In the genomic region with DNA sequence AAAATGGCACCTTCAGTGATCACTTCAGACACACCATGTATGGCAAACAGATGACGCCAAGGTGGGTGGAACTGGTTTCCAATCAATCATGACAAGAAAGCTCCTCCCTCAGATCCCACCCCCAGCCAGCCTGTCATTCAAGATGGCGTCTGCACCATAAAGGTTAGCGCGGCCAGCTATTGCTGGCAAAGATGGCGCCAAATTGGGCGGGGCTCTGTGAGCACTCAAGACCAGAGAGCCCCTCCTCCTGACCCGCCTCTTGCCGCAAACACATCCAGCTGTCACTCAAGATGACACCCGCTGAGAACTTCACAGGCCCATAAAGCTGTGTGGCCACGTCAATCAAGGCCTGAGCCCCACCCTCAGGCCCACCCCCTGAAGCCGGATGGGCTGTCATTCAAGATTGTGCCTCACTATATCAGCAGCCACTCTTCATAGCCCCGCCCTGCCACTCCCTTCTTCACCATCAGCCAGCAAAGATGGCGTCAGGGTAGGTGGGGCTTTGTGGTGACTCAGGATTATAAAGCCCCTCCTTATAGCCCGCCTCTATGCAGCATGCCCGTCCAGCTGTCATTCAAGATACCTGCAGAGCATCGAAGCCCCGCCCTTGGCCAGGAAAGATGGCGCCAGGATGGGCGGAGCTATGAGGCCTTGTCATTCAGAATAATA, we compare ENCODE assay signal across 9 mouse cellular contexts. TPM values are rescaled to one million over a fixed set of nuclear protein-coding genes. Genes with fewer than 3 reads are reported as not detected.
DNase-seq lines count a peak whose midpoint lies in the region; ATAC-seq lines count a peak whose summit lies in the region.
"Had no signal": no experiment of that assay in that cellular context is flagged by ENCODE, and none has a peak within 500 bp of the region (broad histone marks: within the 10 kb centered on the region; RNA-seq: fewer than 3 reads in every experiment).

No protein-coding gene starts in this region.

- no peaks in the 10 kb centered on the region for H3K4me1 ChIP-seq in forebrain, embryonic 16.5 days (replicated peaks; ENCODE audit: control insufficient read depth, insufficient read depth, low read length)
- no peaks in the 10 kb centered on the region for H3K4me1 ChIP-seq in liver, embryonic 15.5 days (replicated peaks)

- peaks cover 3% of the 10 kb centered on the region for H3K36me3 ChIP-seq in forebrain, embryonic 16.5 days (ENCODE audit: control insufficient read depth, insufficient read depth)
- peaks cover 6% of the 10 kb centered on the region; the same call in 1 of the 2 replicates for H3K36me3 ChIP-seq in liver, embryonic 15.5 days (replicated peaks)

- H3K9ac ChIP-seq in forebrain, embryonic 16.5 days (replicated peaks; ENCODE audit: low read depth, low read length) = peak overlapping the region; percentile 32; the same call in 1 of the 2 replicates
- no peak overlapping the region for H3K9ac ChIP-seq in liver, embryonic 15.5 days

- intact Hi-C loops in heart, postnatal 14 days (cut with DNase I) = no loop called here

- 52% methylated on average over 19 of the region's 19 CpGs for WGBS in forebrain, embryonic 16.5 days
- WGBS in liver, embryonic 15.5 days (ENCODE audit: insufficient replicate concordance) = 37% methylated on average over 19 of the region's 19 CpGs

- peak; percentile 96 for DNase-seq in NIH3T3 (ENCODE audit: low read depth)
- peak; percentile 99 for DNase-seq in cerebellum, adult 11-12 months
- peak; percentile 85 to 88 for DNase-seq in heart, postnatal 14 days
- peak; percentile 93 for DNase-seq in layer of hippocampus, adult 11-12 months (ENCODE audit: low spot score)
- DNase-seq in ovary, postnatal 10 days (ENCODE audit: low spot score) = peak; percentile 45

- peaks cover 22% of the 10 kb centered on the region for H3K9me3 ChIP-seq in forebrain, embryonic 16.5 days (ENCODE audit: control insufficient read depth, low read length)
- peaks cover 6% of the 10 kb centered on the region; the same call in 1 of the 2 replicates for H3K9me3 ChIP-seq in liver, embryonic 15.5 days (replicated peaks)

- peak overlapping the region; percentile 61 for H3K4me3 ChIP-seq in forebrain, embryonic 16.5 days (replicated peaks; ENCODE audit: low read length)
- H3K4me3 ChIP-seq in liver, embryonic 15.5 days (replicated peaks) = peak overlapping the region; percentile 55

- peak; percentile 73 for ATAC-seq in forebrain, embryonic 16.5 days
- ATAC-seq in liver, embryonic 15.5 days (ENCODE audit: insufficient read depth) = peak; percentile 78
- no peak for ATAC-seq in activated CD4-positive, CD25-positive, alpha-beta regulatory T cell, adult 4 months

- peak overlapping the region; percentile 97 for H3K27ac ChIP-seq in forebrain, embryonic 16.5 days (ENCODE audit: low read length)
- H3K27ac ChIP-seq in liver, embryonic 15.5 days (replicated peaks) = peak overlapping the region; percentile 73
- H3K27ac ChIP-seq: macrophage had no signal

- peak overlapping the region; percentile 51 for H3K4me2 ChIP-seq in forebrain, embryonic 16.5 days (ENCODE audit: low read length)
- H3K4me2 ChIP-seq in liver, embryonic 15.5 days = peak overlapping the region; percentile 58

- no peaks in the 10 kb centered on the region for H3K27me3 ChIP-seq in forebrain, embryonic 16.5 days (replicated peaks; ENCODE audit: control insufficient read depth, insufficient read depth, low read length)
- peaks cover 20% of the 10 kb centered on the region for H3K27me3 ChIP-seq in liver, embryonic 15.5 days

RNA-seq across cellular contexts. Expression of a gene that starts 1.8 kb away (rescaled TPM):
- 56.9 and 66.5 TPM in 2 replicates for polyA plus RNA-seq in forebrain, embryonic 16.5 days (2015; fragmentation: Nextera tagmentation; extraction: Ambion mirVana)
- total RNA-seq in heart, postnatal 14 days (2021) = 10 to 100 TPM; 32.4 to 35.5 TPM
- 41.6 and 43.8 TPM in 2 replicates for polyA plus RNA-seq in liver, embryonic 15.5 days (2015; fragmentation: Nextera tagmentation; extraction: Ambion mirVana)
- not detected for polyA plus RNA-seq in activated CD4-positive, CD25-positive, alpha-beta regulatory T cell, adult 4 months (2017; shearing (Covaris generic))
- polyA plus RNA-seq: macrophage had no signal

RNA-seq across cellular contexts. Expression of a gene that starts 2.0 kb away (rescaled TPM):
- polyA plus RNA-seq in forebrain, embryonic 16.5 days (2015; fragmentation: Nextera tagmentation; extraction: Ambion mirVana) = 19.0 and 32.0 TPM in 2 replicates
- under 1 TPM; 0.22 to 0.57 TPM for total RNA-seq in heart, postnatal 14 days (2021)
- 1.6 and 1.7 TPM in 2 replicates for polyA plus RNA-seq in liver, embryonic 15.5 days (2015; fragmentation: Nextera tagmentation; extraction: Ambion mirVana)
- polyA plus RNA-seq in activated CD4-positive, CD25-positive, alpha-beta regulatory T cell, adult 4 months (2017; shearing (Covaris generic)) = not detected
- polyA plus RNA-seq: macrophage had no signal

RNA-seq across cellular contexts. Expression of a gene that starts 32.1 kb away (rescaled TPM):
- polyA plus RNA-seq in forebrain, embryonic 16.5 days (2015; fragmentation: Nextera tagmentation; extraction: Ambion mirVana) = 2.7 and 4.1 TPM in 2 replicates
- 1 to 10 TPM; 4.9 to 5.8 TPM for total RNA-seq in heart, postnatal 14 days (2021)
- polyA plus RNA-seq in liver, embryonic 15.5 days (2015; fragmentation: Nextera tagmentation; extraction: Ambion mirVana) = 1.3 and 1.4 TPM in 2 replicates
- not detected for polyA plus RNA-seq in activated CD4-positive, CD25-positive, alpha-beta regulatory T cell, adult 4 months (2017; shearing (Covaris generic))
- polyA plus RNA-seq: macrophage had no signal

Comparison
In these comparisons a context has a peak if more than half of its experiments do, and no peak if none do; other contexts are left out.
1. DNase-seq: peak in every context shown above with its lines; median percentile 99 in cerebellum, adult 11-12 months; 96 in NIH3T3; 93 in layer of hippocampus, adult 11-12 months; 86 in heart, postnatal 14 days; 45 in ovary, postnatal 10 days.
2. RNA of a gene that starts 1.8 kb away (polyA plus RNA-seq): 56.9 to 66.5 TPM in forebrain, embryonic 16.5 days and 41.6 to 43.8 TPM in liver, embryonic 15.5 days; not detected in activated CD4-positive, CD25-positive, alpha-beta regulatory T cell, adult 4 months; every median in the first group is over 10 times any median in the second.